ENCODE assay signal across 8 mouse cellular contexts in genomic region chr2:167989310-167989709, GRCm38 (mm10). TPM values are rescaled to one million over a fixed set of nuclear protein-coding genes. Genes with fewer than 3 reads are reported as not detected.
DNase-seq lines count a peak whose midpoint lies in the region; ATAC-seq and TF ChIP-seq lines count a peak whose summit lies in the region.

No protein-coding gene starts in this region.

- peaks cover 4% of the 10 kb centered on the region; the same call in 1 of the 2 replicates for H3K36me3 ChIP-seq in embryonic facial prominence, embryonic 13.5 days
- no peaks in the 10 kb centered on the region for H3K36me3 ChIP-seq in embryonic facial prominence, embryonic 10.5 days (replicated peaks)
- H3K36me3 ChIP-seq in hindbrain, postnatal 0 days (ENCODE audit: insufficient read depth, low read length): no peaks in the 10 kb centered on the region
- no peaks in the 10 kb centered on the region for H3K36me3 ChIP-seq in neural tube, embryonic 15.5 days

- TF ChIP-seq CTCF in hindbrain, postnatal 0 days (IDR thresholded peaks at IDR 0.05; ENCODE audit: low read depth): no peak

- 51% methylated on average over 14 of the region's 14 CpGs for WGBS in embryonic facial prominence, embryonic 13.5 days
- 81% methylated on average over 14 of the region's 14 CpGs for WGBS in embryonic facial prominence, embryonic 10.5 days
- 37% methylated on average over 14 of the region's 14 CpGs for WGBS in hindbrain, postnatal 0 days
- 61% methylated on average over 14 of the region's 14 CpGs for WGBS in neural tube, embryonic 15.5 days

- peak overlapping the region; percentile 18 for H3K4me2 ChIP-seq in embryonic facial prominence, embryonic 13.5 days
- H3K4me2 ChIP-seq in hindbrain, postnatal 0 days (ENCODE audit: low read depth, low read length): no peak overlapping the region
- H3K4me2 ChIP-seq in neural tube, embryonic 15.5 days: no peak overlapping the region

- ATAC-seq in embryonic facial prominence, embryonic 13.5 days (ENCODE audit: insufficient number of reproducible peaks, insufficient read depth, low FRiP score, low TSS enrichment, low read depth): peak; percentile 62; the same call in 1 of the 2 replicates
- no peak; the same call in 1 of the 2 replicates for ATAC-seq in hindbrain, postnatal 0 days
- 0 out of 2 replicates have a peak, but pooled peaks have one; percentile 48 for ATAC-seq in neural tube, embryonic 15.5 days (ENCODE audit: low FRiP score)

- no peak for DNase-seq in embryonic facial prominence, embryonic 10.5 days (ENCODE audit: low spot score)
- DNase-seq in ovary, postnatal 36 days (ENCODE audit: low spot score): peak; percentile 52
- DNase-seq in ovary, adult 18-20 months (ENCODE audit: low spot score): no peak
- DNase-seq in hindbrain, postnatal 0 days (ENCODE audit: low spot score): peak; percentile 75
- DNase-seq in layer of hippocampus, postnatal 36 days: no peak
- no peak for DNase-seq in left cerebral cortex, adult 18-20 months (ENCODE audit: low spot score in 2 of 2)

- no peaks in the 10 kb centered on the region for H3K27me3 ChIP-seq in embryonic facial prominence, embryonic 13.5 days
- peaks cover 16% of the 10 kb centered on the region; the same call in 1 of the 2 replicates for H3K27me3 ChIP-seq in embryonic facial prominence, embryonic 10.5 days (replicated peaks; ENCODE audit: low read depth, poor library complexity, severe bottlenecking)
- H3K27me3 ChIP-seq in hindbrain, postnatal 0 days (ENCODE audit: insufficient read depth, low read length): no peaks in the 10 kb centered on the region
- H3K27me3 ChIP-seq in neural tube, embryonic 15.5 days (replicated peaks): 0 out of 2 replicates have a peak, but pooled peaks cover 3% of the 10 kb centered on the region

- no peak overlapping the region for H3K4me3 ChIP-seq in embryonic facial prominence, embryonic 13.5 days
- no peak overlapping the region for H3K4me3 ChIP-seq in embryonic facial prominence, embryonic 10.5 days
- no peak overlapping the region for H3K4me3 ChIP-seq in hindbrain, postnatal 0 days (ENCODE audit: low read length)
- H3K4me3 ChIP-seq in neural tube, embryonic 15.5 days (replicated peaks): no peak overlapping the region

- peak overlapping the region; percentile 44 for H3K9ac ChIP-seq in embryonic facial prominence, embryonic 13.5 days
- H3K9ac ChIP-seq in hindbrain, postnatal 0 days (replicated peaks; ENCODE audit: low read length): no peak overlapping the region
- no peak overlapping the region for H3K9ac ChIP-seq in neural tube, embryonic 15.5 days (replicated peaks)

- peaks cover 30% of the 10 kb centered on the region for H3K4me1 ChIP-seq in embryonic facial prominence, embryonic 13.5 days
- H3K4me1 ChIP-seq in embryonic facial prominence, embryonic 10.5 days: peaks cover 25% of the 10 kb centered on the region
- H3K4me1 ChIP-seq in hindbrain, postnatal 0 days (ENCODE audit: insufficient read depth, low read length): no peaks in the 10 kb centered on the region
- peaks cover 9% of the 10 kb centered on the region for H3K4me1 ChIP-seq in neural tube, embryonic 15.5 days

- H3K27ac ChIP-seq in embryonic facial prominence, embryonic 13.5 days: peak overlapping the region; percentile 68
- no peak overlapping the region for H3K27ac ChIP-seq in embryonic facial prominence, embryonic 10.5 days (replicated peaks)
- H3K27ac ChIP-seq in hindbrain, postnatal 0 days: no peak overlapping the region
- no peak overlapping the region; the same call in 1 of the 2 replicates for H3K27ac ChIP-seq in neural tube, embryonic 15.5 days (replicated peaks)

- H3K9me3 ChIP-seq in embryonic facial prominence, embryonic 13.5 days: no peaks in the 10 kb centered on the region
- no peaks in the 10 kb centered on the region for H3K9me3 ChIP-seq in embryonic facial prominence, embryonic 10.5 days
- H3K9me3 ChIP-seq in hindbrain, postnatal 0 days (ENCODE audit: low read length): no peaks in the 10 kb centered on the region
- no peaks in the 10 kb centered on the region for H3K9me3 ChIP-seq in neural tube, embryonic 15.5 days (replicated peaks)

RNA-seq across cellular contexts. Expression of gene Ripor3, which starts 21.1 kb away (rescaled TPM):
- 7.0 and 7.7 TPM in 2 replicates for polyA plus RNA-seq in embryonic facial prominence, embryonic 13.5 days (2015; fragmentation: Nextera tagmentation; extraction: Ambion mirVana)
- polyA plus RNA-seq in embryonic facial prominence, embryonic 10.5 days (2016; fragmentation: Nextera tagmentation; extraction: Ambion mirVana): 0.47 and 0.95 TPM in 2 replicates
- 0.25 and 1.0 TPM in 2 replicates for total RNA-seq in hindbrain, postnatal 0 days (2014; rRNA removed)
- 0.45 TPM in 2 replicates for polyA plus RNA-seq in hindbrain, postnatal 0 days (2015; fragmentation: Nextera tagmentation; extraction: Ambion mirVana)
- polyA plus RNA-seq in neural tube, embryonic 15.5 days (2015; fragmentation: Nextera tagmentation; extraction: Ambion mirVana): 0.47 and 0.66 TPM in 2 replicates
- total RNA-seq in layer of hippocampus, postnatal 36 days (2021): under 1 TPM; 0.10 to 0.28 TPM
- under 1 TPM; 0.33 to 0.59 TPM for total RNA-seq in left cerebral cortex, adult 18-20 months (2021)

RNA-seq across cellular contexts. Expression of gene Ptpn1, which starts 57.5 kb away (rescaled TPM):
- 54.1 and 66.3 TPM in 2 replicates for polyA plus RNA-seq in embryonic facial prominence, embryonic 13.5 days (2015; fragmentation: Nextera tagmentation; extraction: Ambion mirVana)
- 66.2 and 71.7 TPM in 2 replicates for polyA plus RNA-seq in embryonic facial prominence, embryonic 10.5 days (2016; fragmentation: Nextera tagmentation; extraction: Ambion mirVana)
- total RNA-seq in hindbrain, postnatal 0 days (2014; rRNA removed): 35.7 and 39.2 TPM in 2 replicates
- 60.0 and 60.1 TPM in 2 replicates for polyA plus RNA-seq in hindbrain, postnatal 0 days (2015; fragmentation: Nextera tagmentation; extraction: Ambion mirVana)
- 69.6 and 71.7 TPM in 2 replicates for polyA plus RNA-seq in neural tube, embryonic 15.5 days (2015; fragmentation: Nextera tagmentation; extraction: Ambion mirVana)
- total RNA-seq in layer of hippocampus, postnatal 36 days (2021): 10 to 100 TPM; 62.6 to 63.3 TPM
- 10 to 100 TPM; 60.8 to 62.7 TPM for total RNA-seq in left cerebral cortex, adult 18-20 months (2021)

Comparison
In these comparisons a context has a peak if more than half of its experiments do, and no peak if none do; other contexts are left out.
1. DNase-seq: peak in ovary, postnatal 36 days (single experiment) and hindbrain, postnatal 0 days (single experiment); none in embryonic facial prominence, embryonic 10.5 days (single experiment), ovary, adult 18-20 months (single experiment), layer of hippocampus, postnatal 36 days (0 of 2) and left cerebral cortex, adult 18-20 months (0 of 2).